Mouse (Mus musculus) embryonic facial prominence, embryonic 14.5 days (tissue): ENCODE results near the gene Gosr2. TPM values are rescaled to one million over a fixed set of nuclear protein-coding genes. Genes with fewer than 3 reads are reported as not detected.

Experiments
- ATAC-seq: fragments of 200-750 bp; cut with Nextera tagmentation; 2 replicates; pipeline ENCODE4 v1.8.0; 2017; ENCODE audit warnings: low read depth, moderate number of reproducible peaks, moderate TSS enrichment
- DNase-seq: peaks from one replicate; pipeline ENCODE4 v3.0.0-alpha.2; 2015; ENCODE audit warnings: low spot score
- H3K27ac ChIP-seq: fragments of 300-500 bp; sonication (generic); replicated peaks from 2 replicates; pipeline ENCODE4 v1.5.1; 2014; ENCODE audit warnings: low read depth, mild to moderate bottlenecking, low read length, moderate library complexity
- H3K27me3 ChIP-seq: fragments of 300-500 bp; sonication (generic); replicated peaks from 2 replicates; pipeline ENCODE4 v1.6.1; 2014; ENCODE audit warnings: low read length; ENCODE audit not compliant: control insufficient read depth, insufficient read depth
- H3K36me3 ChIP-seq: fragments of 300-500 bp; sonication (generic); 2 replicates; pipeline ENCODE4 v1.6.1; 2014; ENCODE audit warnings: low read length, mixed read lengths; ENCODE audit not compliant: control insufficient read depth, insufficient read depth
- H3K4me1 ChIP-seq: fragments of 300-500 bp; sonication (generic); 2 replicates; pipeline ENCODE4 v1.6.1; 2014; ENCODE audit warnings: antibody characterized with exemption, low read length; ENCODE audit not compliant: control insufficient read depth, insufficient read depth
- H3K4me2 ChIP-seq: fragments of 300-500 bp; sonication (generic); 2 replicates; pipeline ENCODE4 v1.6.1; 2014; ENCODE audit warnings: low read depth, mild to moderate bottlenecking, low read length, moderate library complexity, mixed read lengths
- H3K4me3 ChIP-seq: fragments of 300-500 bp; sonication (generic); 2 replicates; pipeline ENCODE4 v1.5.1; 2014; ENCODE audit warnings: low read depth, mild to moderate bottlenecking, low read length
- H3K9ac ChIP-seq: fragments of 300-500 bp; sonication (generic); 2 replicates; pipeline ENCODE4 v1.6.1; 2014; ENCODE audit warnings: low read depth, mild to moderate bottlenecking, low read length, moderate library complexity, mixed read lengths
- H3K9me3 ChIP-seq: fragments of 300-500 bp; sonication (generic); 2 replicates; pipeline ENCODE4 v1.6.1; 2016; ENCODE audit warnings: low read length; ENCODE audit not compliant: control insufficient read depth
- whole genome bisulfite sequencing: fragments of 180-500 bp; shearing (Covaris S2); extraction: QIAGEN DNeasy Blood & Tissue Kit; methylation state at CpG from one replicate; pipeline ENCODE4 v1.1.7; 2014; 5-methylcytosine and 5-hydroxymethylcytosine counted together
- polyA plus RNA-seq: library from polyadenylated mRNA; unstranded; fragments of >200 nt; fragmentation: Nextera tagmentation; extraction: Ambion mirVana; gene quantifications from 2 replicates; pipeline ENCODE4 v1.2.1, GENCODE M21; 2014

Gene Gosr2
- polyA plus RNA-seq, 1 experiment from 2014 or later: 93.7 TPM

DNA sequence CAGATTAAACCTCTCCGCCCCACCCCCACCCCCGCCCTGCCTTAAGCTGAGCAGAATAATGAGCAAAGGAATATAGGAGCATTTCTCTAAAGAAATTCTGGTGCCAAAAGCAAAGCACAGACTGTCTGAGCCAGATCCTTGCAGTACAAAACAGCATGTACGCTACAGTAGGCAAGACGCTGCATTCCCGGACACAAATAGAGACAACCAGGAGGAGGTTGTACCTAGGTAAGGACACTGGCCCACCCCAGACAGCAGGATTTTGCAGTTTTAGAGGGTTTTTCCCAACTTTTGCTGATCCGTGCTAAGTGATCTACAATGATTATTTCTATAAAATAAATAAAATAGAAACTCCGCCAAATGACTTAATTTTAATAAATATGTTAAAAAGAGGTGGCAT lies 49.0 kb downstream of the Gosr2 start:
- H3K9me3 ChIP-seq: no peaks in the 10 kb centered on the region
- DNase-seq: no peak
- H3K4me2 ChIP-seq: no peak overlapping the region
- H3K36me3 ChIP-seq: no peaks in the 10 kb centered on the region
- 26% methylated on average over 7 of the region's 7 CpGs for WGBS
- no peak overlapping the region for H3K27ac ChIP-seq
- H3K4me3 ChIP-seq: no peak overlapping the region; the same call in 1 of the 2 replicates
- peaks cover 67% of the 10 kb centered on the region for H3K27me3 ChIP-seq
- H3K9ac ChIP-seq: no peak overlapping the region
- 0 out of 2 replicates have a peak, but pooled peaks cover 4% of the 10 kb centered on the region for H3K4me1 ChIP-seq
- ATAC-seq: no peak

- Histone ChIP-seq H3K9ac (no peak overlapping the region), H3K36me3 (no peaks in the 10 kb centered on the region), H3K27me3 (peaks cover 64% of the 10 kb centered on the region), H3K4me2 (no peak overlapping the region), H3K4me1 (0 out of 2 replicates have a peak, but pooled peaks cover 4% of the 10 kb centered on the region), H3K9me3 (no peaks in the 10 kb centered on the region), H3K27ac (no peak overlapping the region), H3K4me3 (no peak overlapping the region)
- ATAC-seq (no peak), DNase-seq (no peak)
- WGBS: 8% methylated on average over 11 of the region's 11 CpGs
These were observed 49.6 kb downstream of the Gosr2 start for GRCm38 (mm10) chr11:103647921-103648620.

GRCm38 (mm10) chr11:103646301-103646700 lies 51.4 kb downstream of the Gosr2 start:
- H3K9ac ChIP-seq: no peak overlapping the region
- 0 out of 2 replicates have a peak, but pooled peaks cover 4% of the 10 kb centered on the region for H3K4me1 ChIP-seq
- H3K36me3 ChIP-seq: no peaks in the 10 kb centered on the region
- no peak for ATAC-seq
- H3K9me3 ChIP-seq: no peaks in the 10 kb centered on the region
- H3K27ac ChIP-seq: no peak overlapping the region
- 73% methylated on average over 6 of the region's 6 CpGs for WGBS
- no peak overlapping the region for H3K4me2 ChIP-seq
- DNase-seq: no peak
- peaks cover 46% of the 10 kb centered on the region for H3K27me3 ChIP-seq
- H3K4me3 ChIP-seq: no peak overlapping the region

DNA sequence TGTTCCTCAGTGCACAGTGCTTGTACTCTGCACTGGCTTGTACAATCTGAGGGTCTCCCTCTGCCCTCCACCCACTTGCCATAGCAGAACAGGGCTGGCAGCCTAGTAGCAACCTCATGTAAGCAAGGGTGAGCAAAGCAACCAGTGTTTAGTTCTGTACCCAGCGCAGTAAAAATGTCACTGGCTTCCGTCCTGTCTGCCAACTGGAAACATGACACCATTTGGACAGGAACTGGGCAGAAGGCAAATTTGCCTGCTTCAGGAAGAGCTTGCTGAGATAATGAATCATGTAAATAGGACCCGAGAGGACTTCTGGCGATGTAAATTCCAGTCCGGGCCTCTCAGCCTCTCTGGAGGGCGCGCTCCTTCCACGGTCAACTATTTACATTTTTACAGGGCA lies 52.0 kb downstream of the Gosr2 start:
- Histone ChIP-seq H3K27me3 (peaks cover 40% of the 10 kb centered on the region), H3K36me3 (no peaks in the 10 kb centered on the region), H3K4me1 (0 out of 2 replicates have a peak, but pooled peaks cover 4% of the 10 kb centered on the region), H3K4me2 (no peak overlapping the region), H3K27ac (no peak overlapping the region), H3K9me3 (no peaks in the 10 kb centered on the region), H3K4me3 (no peak overlapping the region), H3K9ac (no peak overlapping the region)
- 59% methylated on average over 8 of the region's 8 CpGs for WGBS
- DNase-seq (no peak), ATAC-seq (no peak)

DNA sequence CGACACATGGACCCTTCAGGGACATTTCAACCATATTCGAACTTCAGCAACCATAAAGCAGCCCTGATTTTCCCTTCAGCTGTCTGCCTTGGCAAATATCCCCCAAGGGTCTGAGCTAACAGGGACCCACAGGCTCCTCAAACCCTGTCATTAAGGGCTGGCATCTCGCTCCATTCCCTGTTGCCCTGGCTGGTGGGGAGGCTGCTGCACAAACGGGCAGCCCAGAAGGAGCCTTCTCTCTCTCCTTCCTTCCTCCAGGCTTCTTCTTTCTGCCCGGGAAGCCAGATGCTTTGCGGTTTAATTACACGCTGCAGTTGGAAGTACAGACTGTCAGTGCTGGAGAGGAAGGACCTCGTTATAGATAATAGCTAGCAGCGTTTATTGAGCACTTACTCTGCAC lies 54.5 kb downstream of the Gosr2 start:
- Histone ChIP-seq H3K27me3 (peaks cover 24% of the 10 kb centered on the region), H3K4me1 (no peaks in the 10 kb centered on the region), H3K4me2 (no peak overlapping the region), H3K9me3 (no peaks in the 10 kb centered on the region), H3K9ac (no peak overlapping the region), H3K36me3 (no peaks in the 10 kb centered on the region), H3K27ac (no peak overlapping the region), H3K4me3 (no peak overlapping the region)
- WGBS: 55% methylated on average over 9 of the region's 9 CpGs
- DNase-seq (no peak), ATAC-seq (no peak)

GRCm38 (mm10) chr11:103639407-103639946 lies 58.2 kb downstream of the Gosr2 start:
- H3K36me3 ChIP-seq: no peaks in the 10 kb centered on the region
- no peak for ATAC-seq
- H3K27ac ChIP-seq: no peak overlapping the region
- H3K4me2 ChIP-seq: peak overlapping the region; percentile 20; the same call in 1 of the 2 replicates
- WGBS: 5% methylated on average over 10 of the region's 10 CpGs
- peaks cover 9% of the 10 kb centered on the region; the same call in 1 of the 2 replicates for H3K27me3 ChIP-seq
- H3K9me3 ChIP-seq: no peaks in the 10 kb centered on the region
- no peak overlapping the region for H3K9ac ChIP-seq
- H3K4me1 ChIP-seq: no peaks in the 10 kb centered on the region
- DNase-seq: peak; percentile 71
- no peak overlapping the region for H3K4me3 ChIP-seq

DNA sequence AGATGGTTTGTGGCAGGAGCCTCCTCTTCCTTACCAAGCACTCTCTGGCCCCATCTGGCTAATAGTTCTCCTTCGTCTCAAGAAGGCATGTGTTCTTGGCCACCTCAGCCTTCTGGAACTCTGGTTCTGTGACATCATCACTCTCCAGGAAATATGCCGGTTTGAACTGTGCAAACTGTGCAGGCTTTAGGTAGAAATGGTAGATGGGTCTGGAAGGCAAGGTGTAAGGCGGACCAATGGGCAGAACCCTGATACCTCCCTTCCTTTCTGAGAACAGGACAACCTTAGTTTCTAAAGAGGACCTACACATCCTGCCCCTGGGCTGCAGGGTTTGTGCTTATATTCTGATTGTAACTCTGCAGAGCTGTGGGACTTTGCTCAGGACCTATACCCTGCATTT lies 58.9 kb downstream of the Gosr2 start, which contains the start of gene Lyzl6:
TSS of gene Lyzl6 (minus strand) at position 101 of the 400 bp plus-strand sequence.
- no peak for ATAC-seq
- H3K4me2 ChIP-seq: peak within 1 kb of the TSS; percentile 20; the same call in 1 of the 2 replicates

GRCm38 (mm10) chr11:103636261-103636660 lies 61.4 kb downstream of the Gosr2 start:
- no peak overlapping the region for H3K4me3 ChIP-seq
- no peak overlapping the region for H3K27ac ChIP-seq
- ATAC-seq: no peak
- H3K9me3 ChIP-seq: no peaks in the 10 kb centered on the region
- H3K36me3 ChIP-seq: no peaks in the 10 kb centered on the region
- no peak overlapping the region for H3K9ac ChIP-seq
- H3K4me1 ChIP-seq: no peaks in the 10 kb centered on the region
- DNase-seq: no peak
- H3K4me2 ChIP-seq: no peak overlapping the region
- H3K27me3 ChIP-seq: peaks cover 9% of the 10 kb centered on the region; the same call in 1 of the 2 replicates
- 80% methylated on average over 6 of the region's 6 CpGs for WGBS

More for the DNA sequence above, 58.9 kb downstream of the Gosr2 start, which contains the start of gene Lyzl6:
- H3K27me3 ChIP-seq: peaks cover 9% of the 10 kb centered on the region; the same call in 1 of the 2 replicates
- no peaks in the 10 kb centered on the region for H3K36me3 ChIP-seq
- WGBS: 72% methylated on average over 3 of the region's 3 CpGs
- H3K27ac ChIP-seq: no peak within 1 kb of the TSS
- H3K4me3 ChIP-seq: no peak within 1 kb of the TSS
- no peaks in the 10 kb centered on the region for H3K4me1 ChIP-seq
- H3K9me3 ChIP-seq: no peaks in the 10 kb centered on the region
- no peak within 1 kb of the TSS for H3K9ac ChIP-seq
- no peak for DNase-seq
